Mouse (Mus musculus) heart, postnatal 14 days (tissue): ENCODE data around the gene Slc35b4. TPM values are rescaled to one million over a fixed set of nuclear protein-coding genes. Genes with fewer than 3 reads are reported as not detected.

Source experiments
- DNase-seq, 2 experiments: peaks; one replicate each; pipeline ENCODE4 v3.0.0; 2021 to 2022
- intact Hi-C: fragments of 180-260 bp; cut with DNase I; formaldehyde crosslinking; loops from one replicate; pipeline ENCODE4 v1.15.1; 2025
- long read RNA-seq, 2 experiments: library from polyadenylated mRNA; stranded (forward); transcript quantifications; one replicate each; pipeline ENCODE4 v2.0.0; 2021
- total RNA-seq, 2 experiments: library from RNA; stranded (reverse); gene quantifications; 2 replicates each; pipeline ENCODE4 v1.2.3; 2021

Gene Slc35b4
- 10 to 100 TPM in 1 of 2 experiments, 1 to 10 TPM in 1; 9.7 to 11.5 TPM for total RNA-seq
- long read RNA-seq, experiment 1, full-length matches to known transcripts: 18 of 18 reads
- long read RNA-seq, experiment 1, partial matches to known transcripts: 0 of 18 reads
- long read RNA-seq, experiment 1, other reads (novel, unspliced or antisense): 0 of 18 reads
- long read RNA-seq, experiment 2, full-length matches to known transcripts: 22 of 26 reads
- long read RNA-seq, experiment 2, partial matches to known transcripts: 0 of 26 reads
- long read RNA-seq, experiment 2, other reads (novel, unspliced or antisense): 4 of 26 reads

- intact Hi-C loops: loop anchor here (5.0 kb wide), 1 partner anchor 300 kb away; the partner anchor contains the start of gene Bpgm
- DNase-seq: peak; percentile 89 to 92
Observed at GRCm38 (mm10) chr6:34176864-34177247, at the start of gene Slc35b4. Gene Slc35b4, minus strand, starts transcription at chr6:34177111.

- no peak for DNase-seq
- intact Hi-C loops: no loop called here
Observed at GRCm38 (mm10) chr6:34225004-34225599, 48.2 kb upstream of the Slc35b4 start.

GRCm38 (mm10) chr6:34216450-34217319, 39.8 kb upstream of the Slc35b4 start:
- DNase-seq: no peak
- intact Hi-C loops: no loop called here

- no peak for DNase-seq
- intact Hi-C loops: loop anchor here (2.0 kb wide), 1 partner anchor 71 kb away; no protein-coding TSS in a partner anchor
Observed at GRCm38 (mm10) chr6:34205754-34206153, 28.8 kb upstream of the Slc35b4 start.

- intact Hi-C loops: loop anchor here (2.0 kb wide), 1 partner anchor 72 kb away; no protein-coding TSS in a partner anchor
- peak; percentile 23 to 36 for DNase-seq
Observed at GRCm38 (mm10) chr6:34204971-34205572, 28.2 kb upstream of the Slc35b4 start.

- intact Hi-C loops: no loop called here
- DNase-seq: no peak
Observed at GRCm38 (mm10) chr6:34203503-34203902, 26.6 kb upstream of the Slc35b4 start.

- intact Hi-C loops: loop anchor here (10.0 kb wide), 1 partner anchor 120 kb away; no protein-coding TSS in a partner anchor
- no peak for DNase-seq
Observed at GRCm38 (mm10) chr6:34194981-34195380, 18.1 kb upstream of the Slc35b4 start.

- DNase-seq: peak; percentile 39 to 73
- intact Hi-C loops: loop anchor here (10.0 kb wide), 1 partner anchor 119 kb away; no protein-coding TSS in a partner anchor
Observed at GRCm38 (mm10) chr6:34193708-34194475, 17.0 kb upstream of the Slc35b4 start.

GRCm38 (mm10) chr6:34191401-34191800, 14.5 kb upstream of the Slc35b4 start:
- no peak for DNase-seq
- intact Hi-C loops: loop anchor here (10.0 kb wide), 1 partner anchor 117 kb away; no protein-coding TSS in a partner anchor

- intact Hi-C loops: no loop called here
- DNase-seq: no peak
Observed at GRCm38 (mm10) chr6:34189494-34189893, 12.6 kb upstream of the Slc35b4 start.

- peak; percentile 13 to 21 for DNase-seq
- intact Hi-C loops: no loop called here
Observed at GRCm38 (mm10) chr6:34187986-34188599, 11.2 kb upstream of the Slc35b4 start.

GRCm38 (mm10) chr6:34187273-34187863, 10.5 kb upstream of the Slc35b4 start:
- intact Hi-C loops: no loop called here
- DNase-seq: no peak

GRCm38 (mm10) chr6:34183326-34183725, 6.4 kb upstream of the Slc35b4 start:
- DNase-seq: no peak
- intact Hi-C loops: no loop called here

- no peak for DNase-seq
- intact Hi-C loops: no loop called here
Observed at GRCm38 (mm10) chr6:34181961-34182360, 5.0 kb upstream of the Slc35b4 start.

GRCm38 (mm10) chr6:34179911-34180310, 3.0 kb upstream of the Slc35b4 start:
- DNase-seq: no peak
- intact Hi-C loops: loop anchor here (5.0 kb wide), 1 partner anchor 297 kb away; the partner anchor contains the start of gene Bpgm

- DNase-seq: no peak
- intact Hi-C loops: loop anchor here (5.0 kb wide), 1 partner anchor 298 kb away; the partner anchor contains the start of gene Bpgm
Observed at GRCm38 (mm10) chr6:34179007-34179406, 2.1 kb upstream of the Slc35b4 start.

- no peak for DNase-seq
- intact Hi-C loops: loop anchor here (5.0 kb wide), 1 partner anchor 301 kb away; the partner anchor contains the start of gene Bpgm
Observed at GRCm38 (mm10) chr6:34176111-34176863, 624 bp downstream of the Slc35b4 start.

- intact Hi-C loops: loop anchor here (5.0 kb wide), 1 partner anchor 303 kb away; the partner anchor contains the start of gene Bpgm
- DNase-seq: no peak
Observed at GRCm38 (mm10) chr6:34174715-34175114, 2.2 kb downstream of the Slc35b4 start.
